Mouse (Mus musculus) CD4-positive, CD25-positive, alpha-beta regulatory T cell, adult 4 months (primary cell): Measurements from ENCODE around the gene Ptprt. TPM values are rescaled to one million over a fixed set of nuclear protein-coding genes. Genes with fewer than 3 reads are reported as not detected.

Source experiments
- ATAC-seq: one replicate; pipeline ENCODE4 v1.8.0; 2017
- polyA plus RNA-seq, 2 experiments: library from polyadenylated mRNA; unstranded; fragments of 100-300 nt; shearing (Covaris generic); gene quantifications; one replicate each; pipeline ENCODE4 v1.2.1; 2017

The Ptprt gene
- polyA plus RNA-seq, 2 experiments from 2014 or later: not detected

DNA sequence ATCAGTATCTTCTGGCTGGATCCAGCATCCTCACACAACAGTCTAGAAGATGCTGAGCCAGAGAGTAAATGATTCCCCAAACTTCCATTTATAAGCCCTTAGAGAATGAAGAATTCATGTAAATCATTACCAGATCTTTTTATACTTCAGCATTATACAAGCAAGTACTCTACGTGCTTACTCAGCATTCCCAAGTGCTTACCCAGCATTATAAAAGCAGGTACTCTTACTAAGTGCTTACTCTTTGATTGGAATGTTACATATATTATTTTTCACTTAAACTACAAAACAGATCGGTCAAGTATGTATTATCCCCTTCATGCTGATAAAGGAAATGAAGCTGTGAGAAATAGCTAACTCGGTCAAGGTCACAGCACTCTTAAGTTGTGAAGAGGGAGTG, 758.8 kb downstream of the Ptprt start:
- no peak for ATAC-seq

DNA sequence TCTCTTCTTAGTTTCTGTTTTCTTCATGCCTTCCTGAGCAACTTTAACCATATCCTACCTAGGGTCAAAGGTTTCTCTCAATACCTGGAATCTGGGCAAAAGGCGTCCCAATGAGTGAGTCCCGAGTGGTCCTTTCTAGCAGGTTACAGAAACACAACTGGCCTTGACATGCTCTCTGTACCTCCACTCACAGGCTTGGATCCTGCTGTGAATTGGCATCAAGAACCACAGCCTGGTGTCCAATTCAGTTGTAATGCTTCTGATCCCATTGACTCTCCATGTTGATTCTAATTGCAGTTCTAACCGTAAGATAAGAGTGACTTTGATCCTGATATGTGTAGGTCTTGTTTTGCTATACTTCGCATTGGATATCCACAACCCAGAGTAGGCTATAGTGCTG, 776.5 kb downstream of the Ptprt start:
- ATAC-seq: no peak

DNA sequence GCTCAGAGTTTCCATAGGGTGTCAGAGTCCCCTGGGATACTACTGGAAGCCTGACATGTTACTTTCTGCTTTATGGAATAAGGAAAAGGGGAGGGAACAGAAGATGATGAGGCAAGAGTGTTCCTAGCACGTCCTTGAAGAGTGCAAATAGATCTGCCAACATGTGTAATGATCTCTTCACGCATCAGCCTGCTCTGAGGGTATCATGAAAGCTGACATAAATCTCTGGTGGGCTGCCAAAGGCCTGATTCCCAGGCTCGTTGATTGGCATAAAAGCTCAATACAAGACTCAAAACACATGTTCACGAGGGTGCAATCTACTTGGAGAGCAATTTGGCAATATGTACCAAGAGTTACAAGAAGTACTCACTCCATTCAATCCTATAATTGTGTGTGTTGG, 778.4 kb downstream of the Ptprt start:
- no peak for ATAC-seq

DNA sequence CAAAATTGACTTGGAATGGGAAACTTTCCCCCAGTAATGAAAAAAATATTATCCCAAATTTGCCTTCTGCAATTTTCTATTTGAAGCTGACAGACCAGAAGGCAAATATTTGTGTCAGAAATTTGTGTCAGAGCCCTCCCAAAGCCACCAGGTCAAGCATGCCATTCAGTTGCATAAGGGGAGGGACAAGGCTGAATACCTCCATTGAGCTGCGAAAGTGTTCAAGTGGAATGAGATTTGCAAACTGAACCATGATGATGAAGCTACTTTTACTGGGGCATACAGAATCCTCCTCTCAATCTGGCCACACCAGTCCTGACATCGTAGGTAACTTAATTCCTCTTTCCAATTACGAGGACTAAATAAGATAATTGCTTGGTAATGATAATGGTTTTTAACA, 780.0 kb downstream of the Ptprt start:
- no peak for ATAC-seq

DNA sequence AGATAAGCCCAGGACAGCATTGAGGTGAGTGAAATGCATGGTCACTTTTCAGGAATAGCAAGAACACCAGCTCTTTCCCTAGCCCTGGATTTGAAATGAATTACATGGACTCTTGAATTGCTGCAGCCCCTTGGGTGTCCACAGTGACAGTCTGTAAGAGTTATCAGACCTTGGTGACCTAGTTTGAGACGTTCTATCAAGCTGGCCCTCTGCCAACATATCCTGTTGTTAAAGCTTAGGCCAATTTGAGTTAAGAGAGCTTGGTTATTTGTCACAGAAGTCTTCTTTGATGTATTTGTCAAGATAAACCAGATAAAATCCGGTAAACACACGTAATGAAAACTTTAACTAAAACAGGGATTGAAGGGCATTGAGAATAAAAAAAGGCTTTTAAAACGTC, 795.7 kb downstream of the Ptprt start:
- ATAC-seq: no peak

DNA sequence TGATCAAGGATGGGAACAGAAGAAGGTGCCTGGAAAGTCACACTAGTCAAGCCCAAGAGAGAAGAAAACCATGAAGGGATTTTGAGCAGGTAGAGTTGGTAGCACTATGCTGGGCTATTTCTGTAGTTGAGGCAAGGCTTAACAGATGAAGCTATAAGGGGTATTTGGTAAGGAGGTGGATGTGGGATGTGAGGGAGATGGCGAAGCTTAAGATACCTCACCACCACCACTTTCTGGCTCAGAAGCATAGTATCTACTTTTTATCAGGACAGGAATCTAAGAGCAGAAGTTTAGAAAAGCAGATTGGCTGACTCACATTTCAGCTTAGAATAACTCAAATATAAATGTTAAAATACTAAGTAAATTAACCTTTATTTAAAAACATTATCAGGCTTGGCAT, 802.1 kb downstream of the Ptprt start:
- no peak for ATAC-seq

DNA sequence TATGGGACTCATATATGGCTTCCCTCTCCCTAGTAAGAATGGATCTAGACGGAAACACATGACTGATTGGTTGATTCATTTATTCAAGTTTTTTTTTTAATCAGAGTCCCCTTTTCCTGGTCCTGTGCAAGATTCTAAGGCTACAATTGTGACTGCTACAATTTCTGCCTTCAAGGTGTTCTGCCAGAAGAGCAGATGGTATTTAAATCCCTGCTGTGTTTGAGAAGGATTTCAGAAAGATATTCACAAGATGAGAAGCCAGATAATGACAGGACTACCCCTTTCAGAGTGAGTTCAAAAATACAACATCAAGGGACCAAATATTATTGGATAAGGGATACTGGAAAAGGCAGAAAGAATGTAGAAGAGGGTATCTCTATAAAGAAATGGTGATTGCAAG, 802.6 kb downstream of the Ptprt start:
- ATAC-seq: no peak

DNA sequence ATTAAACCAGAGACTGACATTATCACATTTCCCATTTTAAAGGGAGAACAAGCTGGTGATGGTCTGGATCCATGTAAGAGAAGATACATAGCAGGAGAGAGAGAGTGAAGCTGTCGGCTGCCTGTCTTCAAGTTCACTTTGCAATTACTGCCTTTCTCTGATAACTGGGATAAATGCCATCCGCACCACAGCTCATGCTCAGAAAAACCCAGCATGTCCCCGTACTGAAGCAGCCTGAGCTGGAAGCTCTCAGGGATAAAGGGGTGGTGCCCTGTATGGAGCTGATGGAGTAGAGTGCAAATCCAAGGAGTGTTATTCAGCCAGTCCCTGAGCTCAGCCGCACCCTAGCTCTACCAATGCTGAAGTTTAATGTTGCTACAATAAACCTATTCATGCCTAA, 825.9 kb downstream of the Ptprt start:
- no peak for ATAC-seq

DNA sequence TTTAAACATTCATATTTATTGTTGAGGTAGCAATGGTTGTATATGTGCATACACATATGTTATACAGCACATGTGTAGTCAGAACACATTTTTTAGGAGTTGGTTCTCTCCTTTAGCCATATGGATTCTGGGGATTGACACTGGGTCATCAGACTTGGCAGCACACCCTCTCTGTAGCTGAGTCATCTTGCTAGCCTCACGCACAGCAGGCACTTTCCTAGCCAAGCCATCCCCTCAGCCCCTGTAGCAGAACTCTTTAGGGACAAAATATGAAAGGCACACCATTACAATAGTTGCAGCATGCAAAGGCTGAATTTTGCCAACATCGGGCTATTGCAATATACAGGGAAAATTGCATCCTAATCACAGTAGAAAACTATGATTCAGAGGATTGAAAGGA, 827.1 kb downstream of the Ptprt start:
- ATAC-seq: no peak

DNA sequence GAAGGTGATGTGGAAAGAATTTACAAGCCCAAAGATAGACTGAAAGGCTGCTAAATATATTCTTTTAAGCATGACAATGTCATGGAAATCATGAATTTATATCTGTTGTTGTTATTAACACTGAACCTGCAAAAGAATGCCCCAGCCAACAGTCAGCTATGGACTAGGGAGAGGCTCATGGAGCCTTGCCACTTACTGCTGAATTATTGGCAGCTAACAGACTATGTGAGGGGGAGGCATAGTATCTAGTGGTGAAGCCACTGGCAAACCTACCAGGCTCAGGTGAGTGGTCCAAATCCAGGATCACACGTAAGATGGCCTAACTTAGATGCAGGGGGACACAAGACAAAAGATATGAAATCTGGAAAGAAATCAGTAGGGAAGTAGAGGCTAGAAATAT, 847.6 kb downstream of the Ptprt start:
- ATAC-seq: no peak

DNA sequence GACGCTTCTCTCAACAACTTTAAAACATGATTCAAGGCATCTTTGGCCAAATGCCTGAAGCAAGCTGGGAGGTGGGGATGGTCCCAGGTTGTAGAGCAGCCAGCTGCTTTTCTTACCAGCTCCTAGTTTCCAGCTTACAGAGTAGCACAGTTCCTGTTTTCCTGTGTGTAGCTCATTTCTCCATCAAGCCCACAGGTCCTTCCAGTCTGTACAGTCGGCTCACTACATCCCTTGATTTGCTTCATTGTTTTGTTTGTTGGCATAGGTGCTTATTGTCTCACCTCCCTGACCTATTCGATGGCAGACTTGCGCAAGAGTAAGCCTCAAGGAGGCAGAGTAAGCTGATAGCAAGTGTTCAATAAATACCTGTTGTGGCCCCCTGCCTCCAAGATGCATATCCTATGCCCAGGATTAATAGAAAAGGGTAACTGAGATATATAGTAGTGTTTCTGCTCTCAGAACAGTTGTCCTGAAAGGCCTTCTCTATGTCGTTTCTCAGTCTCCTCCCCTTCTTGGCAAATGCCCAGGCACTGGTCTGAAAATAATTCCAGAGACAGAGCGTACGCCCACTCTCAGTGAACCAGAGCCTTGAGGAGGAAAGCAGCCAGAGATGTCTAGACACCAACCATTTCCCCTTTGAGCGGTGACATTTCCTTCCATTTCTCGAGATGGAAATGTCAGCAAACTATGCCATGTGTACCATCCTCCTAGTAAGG, 852.7 kb downstream of the Ptprt start:
- ATAC-seq: no peak

DNA sequence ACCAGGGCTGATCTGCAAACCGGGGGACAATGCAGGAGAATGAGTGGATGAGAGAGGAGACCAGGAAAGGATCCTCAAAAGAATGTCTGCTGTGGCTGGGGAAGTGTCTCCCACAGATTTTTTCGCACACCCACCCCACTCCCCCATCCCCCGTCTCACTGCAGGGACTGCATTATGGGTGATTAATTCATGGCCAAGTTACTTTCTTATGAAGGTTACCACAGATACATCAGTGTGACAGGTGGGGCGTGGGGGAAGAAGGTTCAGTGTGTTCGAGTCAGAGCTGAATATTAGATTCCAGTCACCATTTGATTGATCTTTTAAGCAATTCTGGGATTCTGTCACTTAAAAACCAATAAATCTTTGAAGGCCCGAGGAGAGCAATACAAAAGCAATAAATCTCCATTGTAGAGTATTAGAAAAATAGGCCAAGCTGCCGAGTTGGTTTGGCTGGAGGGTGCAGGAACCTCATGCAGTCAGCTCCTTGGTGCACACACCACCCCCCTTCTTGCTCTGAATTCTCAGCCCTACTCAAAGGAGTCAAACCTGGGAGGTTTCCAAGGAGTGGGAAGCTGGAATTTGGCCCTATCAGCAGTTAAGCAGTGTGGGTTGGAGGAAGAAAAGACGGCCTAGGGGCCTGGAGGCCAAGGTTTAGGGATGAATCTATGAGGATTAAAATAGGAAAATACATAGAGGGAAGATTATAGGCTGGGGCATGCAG, 854.5 kb downstream of the Ptprt start:
- ATAC-seq: no peak

DNA sequence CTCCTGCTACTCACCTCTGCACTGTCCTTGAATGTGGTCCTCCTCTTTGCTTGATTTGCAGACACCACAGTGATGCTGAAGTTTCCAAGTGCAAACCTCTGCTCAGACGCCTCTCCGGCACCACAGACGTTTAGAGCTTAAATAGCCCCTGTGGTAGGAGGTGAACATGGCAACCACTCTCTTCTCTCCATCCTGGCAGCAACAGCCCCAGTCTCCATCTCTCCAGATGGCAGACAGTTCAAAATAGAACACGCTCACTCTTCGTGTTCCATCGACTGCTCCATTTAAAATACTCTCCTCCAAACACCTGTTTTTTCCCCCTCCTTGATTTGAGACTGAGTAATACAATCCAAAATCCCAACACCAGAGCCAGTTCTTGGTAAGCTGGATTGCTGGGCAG, 861.0 kb downstream of the Ptprt start:
- no peak for ATAC-seq

DNA sequence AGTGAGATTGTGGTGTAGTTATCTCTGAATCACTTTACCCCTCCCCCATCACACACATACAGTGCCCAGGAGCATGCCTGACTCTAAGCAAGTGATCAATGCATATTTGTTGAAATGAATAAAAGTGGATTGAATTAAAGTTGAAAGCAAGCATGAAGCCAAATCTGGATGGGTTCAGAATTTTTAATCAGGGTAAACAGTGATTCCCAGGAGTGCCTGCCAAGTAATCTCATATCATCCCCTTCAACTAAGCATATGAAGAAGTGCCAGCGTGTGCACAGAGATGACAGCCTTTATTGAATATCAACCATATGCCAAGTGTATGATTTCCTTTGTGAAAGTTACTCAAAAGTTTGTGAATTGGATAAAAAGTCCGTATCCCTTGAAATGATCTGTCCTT, 893.4 kb downstream of the Ptprt start:
- no peak for ATAC-seq

DNA sequence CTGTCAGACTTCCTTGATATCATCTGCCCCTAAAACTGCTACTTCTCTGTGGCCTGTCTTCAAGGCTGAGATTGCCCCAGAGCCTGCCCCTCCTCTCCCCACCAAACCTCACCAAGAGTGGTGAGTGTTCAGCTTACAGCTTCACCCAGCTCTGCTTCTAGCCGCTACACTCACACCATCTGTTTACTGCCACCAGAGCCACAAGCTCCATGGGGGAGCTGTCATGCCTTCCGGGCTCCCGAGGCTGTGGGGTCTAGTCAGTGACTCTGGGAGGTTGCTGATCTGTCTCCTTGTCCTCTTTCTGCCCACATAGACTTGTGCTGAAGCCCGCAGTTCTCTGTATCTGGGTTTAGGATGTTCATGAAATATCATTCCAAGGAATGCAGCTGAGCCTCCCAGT, 947.9 kb downstream of the Ptprt start:
- ATAC-seq: no peak

DNA sequence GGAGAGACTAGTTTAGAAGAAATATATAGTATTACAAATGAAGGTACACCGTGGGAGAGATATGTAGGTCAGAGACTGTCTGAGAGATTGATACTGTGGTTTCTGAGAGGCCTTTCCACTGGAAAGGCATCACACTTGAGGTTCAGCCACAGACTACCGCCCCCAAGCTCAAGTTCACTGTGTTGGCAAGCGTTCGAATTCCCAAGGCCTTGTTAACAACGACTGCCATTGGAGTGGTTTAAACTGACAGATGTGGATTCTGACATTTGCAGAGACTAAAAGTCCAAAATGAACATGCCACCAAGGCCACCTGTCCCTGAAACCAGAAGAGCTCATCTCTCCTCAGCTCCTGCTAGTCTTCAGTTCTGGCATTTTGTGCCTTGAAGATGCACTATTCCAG, 951.6 kb downstream of the Ptprt start:
- ATAC-seq: no peak

DNA sequence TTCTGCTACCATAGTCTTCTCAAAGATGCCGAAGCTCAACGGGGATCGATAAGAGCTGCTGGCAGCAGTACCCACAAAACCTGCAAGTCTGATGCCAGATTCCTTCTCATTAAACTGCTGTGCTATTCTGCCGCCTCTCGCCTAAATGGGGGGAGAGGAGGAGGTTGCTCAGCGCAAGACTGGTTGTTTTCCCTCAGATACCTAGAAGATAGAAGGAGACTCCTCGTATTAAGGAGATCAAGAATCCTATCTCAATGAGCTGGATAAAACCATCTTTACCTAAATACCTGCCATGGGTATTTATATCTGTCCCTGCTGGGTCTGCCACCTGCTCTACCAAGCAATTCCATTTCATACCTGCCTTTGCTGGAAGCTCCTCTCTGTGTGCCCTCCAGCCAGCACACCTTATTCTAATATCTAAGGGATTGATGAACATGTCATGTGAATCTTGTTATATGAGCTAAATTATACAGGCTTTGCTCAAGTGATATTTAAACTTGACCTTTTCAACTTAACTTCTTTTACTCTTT, 954.5 kb downstream of the Ptprt start:
- no peak for ATAC-seq

DNA sequence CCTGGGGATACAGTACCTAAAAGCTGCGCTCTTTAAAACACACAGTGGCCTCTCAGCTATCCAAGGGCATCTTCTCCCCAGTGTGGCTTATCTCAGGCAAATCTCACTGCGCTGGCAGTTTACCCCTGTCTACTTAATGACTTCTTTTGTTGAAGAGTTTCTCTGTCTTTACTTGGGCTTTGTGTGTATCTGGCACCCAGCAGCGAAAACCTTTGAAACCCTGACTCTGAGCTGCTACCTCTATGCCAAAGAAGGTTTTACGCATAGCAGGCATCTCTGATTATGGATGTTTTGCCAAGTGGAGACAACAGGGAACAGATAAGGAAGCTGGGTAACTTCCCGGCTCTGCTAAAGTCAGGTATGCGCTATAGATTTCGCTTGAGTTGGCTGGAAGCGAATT, 956.1 kb downstream of the Ptprt start:
- no peak for ATAC-seq

DNA sequence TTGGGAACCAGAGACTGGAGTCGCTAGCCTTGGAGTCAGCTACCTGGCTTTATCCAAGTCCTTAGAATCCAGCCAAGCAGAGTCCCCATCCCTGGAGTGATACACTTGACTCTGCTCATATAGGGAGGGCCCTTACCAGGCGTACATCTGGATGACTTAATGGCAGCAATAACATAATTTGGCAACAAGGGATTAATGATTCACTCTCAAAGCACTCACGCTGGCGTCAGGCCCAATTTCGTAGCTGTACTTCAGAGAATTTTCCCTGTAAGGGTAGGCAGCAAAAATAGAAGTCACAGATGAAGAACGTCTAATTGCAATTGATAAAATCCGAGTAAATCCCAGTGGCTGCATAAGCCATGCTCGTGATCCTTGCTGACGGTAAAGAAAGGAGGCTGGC, 956.5 kb downstream of the Ptprt start:
- ATAC-seq: no peak

DNA sequence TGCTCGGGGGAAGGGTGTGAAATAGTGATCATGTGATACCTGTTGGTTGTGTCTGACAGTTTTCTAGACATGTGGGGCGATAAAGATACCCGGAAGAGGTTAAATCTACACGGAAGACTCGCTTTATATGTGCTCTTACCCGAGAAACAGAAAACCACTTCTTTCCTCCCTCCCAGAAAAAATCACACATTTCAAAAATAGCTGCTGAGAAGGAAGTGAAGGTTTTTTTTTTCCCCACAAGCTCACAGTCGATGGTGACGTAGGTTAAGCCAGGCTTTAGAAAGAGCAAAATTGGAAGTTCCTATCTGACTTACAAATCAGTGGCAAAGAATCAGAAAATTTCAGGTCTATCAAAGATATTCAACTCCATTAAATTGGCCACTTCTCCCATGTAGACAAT, 965.1 kb downstream of the Ptprt start:
- ATAC-seq: no peak

DNA sequence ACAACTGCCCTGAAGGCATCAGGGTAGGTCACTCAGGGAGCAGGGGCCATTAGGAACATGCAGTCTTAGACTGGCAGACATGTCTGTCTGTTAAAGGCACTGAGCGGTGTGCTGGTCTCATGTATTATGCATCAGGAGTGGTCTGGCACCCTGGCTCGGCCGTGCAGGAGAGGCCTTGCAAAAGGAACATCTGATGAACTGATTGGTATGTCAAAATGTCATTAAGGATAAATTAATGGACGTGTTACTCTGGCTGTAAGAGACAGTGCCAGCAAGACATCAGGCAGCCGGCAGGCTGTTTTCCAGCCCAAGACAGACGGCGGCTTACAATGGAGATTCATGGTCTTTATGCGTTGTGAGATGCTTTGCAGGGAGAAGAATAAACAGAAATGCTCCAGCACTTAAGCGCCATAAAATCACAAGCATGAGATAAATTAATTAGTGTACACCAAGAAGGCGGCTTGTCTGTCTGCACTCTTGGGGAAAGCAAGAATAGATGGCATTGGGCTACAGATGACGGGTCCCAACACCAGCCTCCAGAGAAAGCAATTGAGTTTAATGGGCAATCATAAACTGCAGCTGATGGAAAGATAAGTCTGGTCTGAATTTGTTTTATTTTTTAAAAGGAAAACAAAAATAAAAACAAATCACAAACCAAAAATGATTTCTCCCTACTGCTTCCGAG, 992.5 kb downstream of the Ptprt start:
- ATAC-seq: no peak

DNA sequence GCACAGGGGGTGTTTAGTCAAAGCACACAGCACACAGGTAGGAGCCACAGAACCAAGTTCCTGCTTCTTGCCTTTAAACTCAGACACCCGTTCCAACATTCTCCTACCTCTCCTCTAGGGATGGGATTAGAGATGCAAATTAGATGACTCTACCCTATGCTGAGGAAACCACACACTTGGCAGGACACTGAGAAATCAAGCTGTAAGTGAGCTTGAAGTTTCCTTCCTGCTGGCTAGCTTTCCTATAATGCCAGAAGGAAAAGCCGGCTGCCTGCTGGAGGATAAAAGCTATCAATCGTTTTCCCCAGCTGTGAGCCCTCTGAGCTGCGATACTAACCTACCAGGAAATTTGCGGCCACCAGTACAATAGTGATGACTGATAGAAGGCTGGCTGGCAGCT, 999.0 kb downstream of the Ptprt start:
- no peak for ATAC-seq

DNA sequence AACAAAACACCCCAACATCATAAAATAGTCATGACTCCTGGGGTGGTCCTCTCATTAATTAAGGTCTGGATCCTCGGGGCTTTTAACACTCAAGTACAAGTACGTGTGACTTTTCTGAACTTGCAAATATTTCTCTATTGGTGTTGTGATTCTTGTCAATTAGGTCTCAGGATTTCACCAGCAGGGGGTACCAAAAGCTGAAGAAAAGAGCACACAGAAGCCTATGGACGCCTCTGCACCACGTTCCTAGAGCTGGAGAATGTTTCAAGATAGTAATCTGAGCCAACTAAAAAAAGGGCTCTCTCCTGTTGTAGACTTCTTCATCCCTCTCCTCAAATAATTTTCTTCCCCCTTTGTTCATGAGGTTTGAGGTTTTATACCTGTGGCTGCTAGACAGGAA, 1000.1 kb downstream of the Ptprt start:
- no peak for ATAC-seq

DNA sequence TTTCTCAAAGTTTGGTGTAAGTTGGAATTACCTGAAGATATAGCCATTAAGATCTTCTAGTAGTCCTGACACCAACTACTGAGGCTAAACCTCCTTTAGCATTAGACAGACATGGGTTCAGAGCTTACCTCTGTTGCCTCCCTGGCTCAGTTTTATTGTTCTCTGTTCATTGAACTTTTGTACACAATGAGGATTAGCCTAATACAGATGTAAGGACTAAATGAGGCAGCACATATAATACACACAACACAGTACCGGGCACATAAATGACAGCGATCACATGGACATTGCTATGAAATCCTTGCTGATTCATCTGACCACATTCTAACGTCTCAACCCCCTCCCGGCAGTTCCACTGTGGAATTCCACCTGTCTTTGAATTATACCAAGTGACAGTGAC, 1003.9 kb downstream of the Ptprt start:
- no peak for ATAC-seq
